Mouse (Mus musculus): ENCODE measurements at regions not wholly inside any gene's neighbourhood (a gene's known extent, or its start where the extent isn't known, plus 50 kb on each side); places are given as distances from the start of the nearest gene placed in this dataset.

DNA sequence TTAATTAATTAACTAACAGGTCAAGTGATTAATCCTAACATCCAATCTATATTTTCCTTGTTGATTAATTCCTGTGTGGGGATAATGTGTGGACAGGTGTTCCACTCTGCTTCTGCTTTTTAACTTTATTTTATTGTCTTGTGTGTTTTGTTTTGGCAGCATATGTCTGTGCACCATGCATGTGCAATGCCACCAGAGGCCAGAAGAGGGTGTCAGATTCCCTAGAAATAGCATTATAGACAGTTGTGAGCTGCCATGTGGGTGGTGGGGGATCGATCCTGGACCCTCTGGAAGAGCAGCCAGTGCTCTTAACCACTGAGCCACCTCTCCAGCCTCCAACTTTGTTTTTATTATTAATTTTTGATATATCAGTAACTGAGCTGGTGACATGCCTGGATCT lies 65.6 kb downstream of the En1 start:
- no peak for DNase-seq (ENCODE audit: low spot score in 2 of 2)

DNA sequence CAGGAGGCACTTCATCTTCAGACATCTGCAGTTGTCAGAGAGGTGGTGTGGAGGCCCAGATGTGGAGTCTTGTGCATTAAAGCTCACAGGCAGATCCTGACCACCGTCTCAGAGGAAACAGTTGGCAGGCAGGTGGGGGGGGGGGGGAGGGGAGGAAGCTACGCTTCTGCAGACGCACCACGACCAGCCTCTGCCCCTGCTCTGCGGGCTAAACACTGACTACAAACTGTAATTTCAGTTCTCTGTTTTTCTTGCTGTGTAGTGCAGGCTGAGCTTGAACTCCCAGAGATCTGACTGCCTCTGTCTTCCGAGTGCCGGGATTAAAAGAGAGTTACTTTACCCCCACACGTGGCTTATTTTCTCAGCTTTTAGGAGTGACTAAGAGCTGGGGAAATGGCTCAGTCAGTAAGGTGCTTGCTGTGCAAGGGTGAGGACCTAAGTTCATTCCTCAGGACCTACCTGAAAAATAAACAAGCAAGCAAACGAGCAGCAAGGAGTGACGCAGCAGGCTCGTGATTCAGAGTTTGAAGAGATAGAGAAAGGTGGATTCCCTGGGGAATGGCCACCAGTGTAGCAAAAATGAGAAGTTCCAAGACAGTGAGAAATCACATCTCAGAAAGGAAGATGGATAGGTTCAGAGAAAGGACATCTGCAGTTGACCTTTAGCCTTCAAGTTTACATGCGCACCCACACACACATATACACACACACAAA lies 81.5 kb downstream of the En1 start:
- DNase-seq (ENCODE audit: low spot score in 2 of 2), result no peak

DNA sequence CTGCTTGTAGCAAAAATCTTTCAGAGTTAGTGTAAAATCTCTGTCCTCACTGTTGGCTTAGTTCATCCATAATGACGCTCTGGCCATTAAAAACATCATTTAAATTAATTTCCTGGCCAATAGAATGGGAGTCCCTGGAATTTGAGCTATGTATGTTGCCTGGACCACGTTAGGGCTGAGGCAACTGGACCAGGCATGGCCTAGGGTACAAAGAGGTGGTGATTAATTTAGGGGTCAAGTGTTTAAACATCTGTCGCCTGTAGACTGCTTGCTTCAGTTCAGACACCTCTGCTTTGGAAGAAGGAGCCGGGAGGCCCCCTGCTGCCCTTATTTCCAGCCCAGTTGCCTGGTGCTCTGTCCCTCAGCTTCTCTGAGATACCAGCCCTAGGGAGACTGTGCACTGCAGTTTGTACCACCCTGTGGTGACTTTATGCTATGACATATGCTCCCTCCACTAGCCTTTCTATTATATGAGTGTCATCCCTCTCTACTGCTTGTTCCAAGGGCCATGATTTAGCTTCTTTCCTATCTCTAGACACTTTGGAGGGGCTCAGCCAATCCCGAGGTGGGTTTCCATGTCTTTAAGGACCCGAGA lies 83.5 kb downstream of the En1 start:
- no peak for DNase-seq (ENCODE audit: low spot score in 2 of 2)

DNA sequence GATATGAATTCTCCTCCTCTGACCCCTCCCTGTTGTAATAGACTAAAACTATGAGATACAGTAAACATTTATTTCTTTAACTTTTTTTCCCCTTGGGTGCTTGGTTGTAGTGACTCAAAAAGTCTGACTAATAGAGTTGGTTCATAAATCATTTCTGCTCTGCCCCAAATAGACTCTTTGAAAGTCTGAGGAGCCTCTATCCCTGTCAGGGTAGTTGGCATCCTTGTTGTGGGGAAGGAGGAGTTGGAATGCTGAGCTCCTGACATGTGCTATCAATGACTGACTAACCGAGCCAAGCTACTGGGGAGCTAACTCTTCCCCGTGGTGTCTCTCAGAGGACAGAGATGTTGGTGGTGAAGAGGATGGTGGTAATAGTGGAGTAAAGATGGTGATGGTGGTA lies 89.4 kb downstream of the En1 start:
- DNase-seq (ENCODE audit: low spot score in 2 of 2), result no peak

DNA sequence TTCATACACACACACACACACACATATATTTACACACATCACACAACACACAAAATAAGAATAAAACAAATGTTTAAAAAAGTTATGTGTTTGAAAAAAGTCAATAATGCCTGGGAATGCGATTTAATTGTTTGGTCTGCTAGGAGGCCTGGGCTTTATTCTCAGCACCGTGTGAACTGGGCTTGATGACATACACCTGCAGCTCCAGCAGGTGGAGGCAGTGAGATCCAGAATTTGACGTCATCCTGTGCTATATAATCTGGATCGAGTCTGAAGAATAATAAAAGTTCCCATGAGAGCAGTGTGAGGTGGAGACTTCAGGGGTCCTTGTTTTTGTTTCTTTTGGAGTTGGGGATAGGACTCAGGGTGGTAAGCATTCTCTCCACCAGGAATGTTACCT lies 96.0 kb downstream of the En1 start:
- no peak for DNase-seq (ENCODE audit: low spot score in 2 of 2)

DNA sequence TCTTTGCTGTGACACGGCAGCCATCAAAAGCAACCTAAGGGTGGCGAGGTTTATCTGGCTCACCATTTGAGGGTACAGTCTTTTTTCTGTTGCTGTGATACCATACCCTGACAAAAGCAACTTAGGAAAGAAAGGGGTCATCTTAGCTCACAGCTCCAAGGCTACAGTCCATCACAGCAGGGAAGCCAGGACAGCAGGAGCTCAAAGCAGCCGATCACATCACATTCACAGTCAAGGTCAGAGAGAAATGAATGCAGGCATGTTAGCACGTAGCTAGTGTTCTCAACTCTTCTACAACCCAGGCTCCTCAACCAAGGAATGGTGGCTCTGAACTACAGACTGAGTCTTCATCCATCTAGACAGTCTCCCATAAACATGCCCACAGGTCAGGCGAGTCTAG lies 102.0 kb downstream of the En1 start:
- no peak for DNase-seq (ENCODE audit: low spot score in 2 of 2)

DNA sequence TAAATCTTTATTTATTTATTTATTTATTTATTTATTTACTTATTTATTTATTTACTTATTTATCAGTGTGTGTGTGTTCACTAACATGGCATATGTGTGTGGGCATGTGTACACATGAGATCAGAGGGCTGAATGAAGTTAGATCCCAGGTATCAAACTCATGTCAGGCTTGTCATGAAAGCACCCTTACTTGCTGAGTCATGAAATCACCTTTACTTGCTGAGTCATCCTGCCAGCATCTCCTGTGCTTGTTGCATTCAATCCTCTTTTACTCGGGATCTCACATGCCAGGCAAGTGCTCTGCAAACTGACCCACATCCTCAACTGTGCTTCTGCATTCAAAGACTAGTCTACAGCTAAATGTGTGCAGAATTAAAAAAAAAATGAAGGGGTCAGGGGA lies 103.8 kb downstream of the En1 start:
- no peak for DNase-seq (ENCODE audit: low spot score in 2 of 2)

DNA sequence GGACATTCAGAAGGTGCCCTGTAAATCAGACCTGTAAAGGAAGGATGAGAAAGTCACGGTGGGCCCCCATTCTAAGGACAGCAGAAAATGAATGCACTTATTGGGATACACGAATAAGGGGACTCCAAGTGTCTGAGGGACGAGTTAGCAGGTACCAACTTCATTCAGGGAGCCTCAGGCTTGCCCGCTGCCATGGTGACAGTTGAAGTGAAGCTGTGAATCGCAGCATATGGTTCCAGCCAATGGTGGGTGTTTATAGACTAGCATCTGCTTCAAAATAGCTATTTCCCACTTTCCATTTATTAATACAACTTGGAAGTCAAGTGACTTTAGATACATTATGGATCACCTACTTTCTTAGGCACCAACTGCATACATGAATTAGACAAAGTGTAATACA lies 106.3 kb downstream of the En1 start:
- no peak for DNase-seq (ENCODE audit: low spot score in 2 of 2)

DNA sequence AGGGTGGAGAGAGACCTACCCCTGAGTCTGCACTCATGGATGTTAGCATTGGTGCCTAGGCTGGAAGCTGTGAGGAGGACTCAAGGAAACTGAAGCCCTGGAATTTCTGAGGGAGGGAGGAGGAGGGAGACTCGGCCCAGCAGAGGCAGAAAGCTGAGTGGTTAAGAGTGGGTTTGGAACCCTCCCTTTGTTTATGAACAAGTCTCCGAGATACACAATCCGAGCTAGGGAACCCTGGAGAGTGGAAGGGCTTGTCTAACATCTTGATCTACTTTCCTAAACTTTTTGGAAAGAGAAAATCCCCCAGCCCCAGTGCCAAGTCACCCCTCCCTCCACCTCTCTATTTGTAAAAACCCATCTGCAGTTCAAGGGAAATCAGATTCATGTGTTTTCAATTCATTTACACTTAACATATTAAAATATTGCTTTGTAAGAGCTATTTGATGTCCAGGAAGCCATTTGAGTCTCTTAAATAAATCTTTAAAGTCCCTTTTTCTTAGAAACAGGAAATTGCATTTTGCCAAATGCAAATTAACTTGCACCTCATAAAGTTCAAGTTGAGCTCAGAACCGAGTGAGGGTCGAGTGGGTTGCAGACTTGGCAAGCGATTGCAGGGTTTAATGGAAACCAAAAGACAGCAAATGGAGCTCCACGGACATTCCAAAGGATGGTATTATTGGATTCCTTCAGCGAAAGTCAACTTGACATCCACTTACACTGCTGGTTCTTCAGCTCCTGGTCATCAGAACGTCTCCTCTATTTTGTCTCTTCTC lies 113.1 kb downstream of the En1 start:
- no peak for DNase-seq (ENCODE audit: low spot score in 2 of 2)

DNA sequence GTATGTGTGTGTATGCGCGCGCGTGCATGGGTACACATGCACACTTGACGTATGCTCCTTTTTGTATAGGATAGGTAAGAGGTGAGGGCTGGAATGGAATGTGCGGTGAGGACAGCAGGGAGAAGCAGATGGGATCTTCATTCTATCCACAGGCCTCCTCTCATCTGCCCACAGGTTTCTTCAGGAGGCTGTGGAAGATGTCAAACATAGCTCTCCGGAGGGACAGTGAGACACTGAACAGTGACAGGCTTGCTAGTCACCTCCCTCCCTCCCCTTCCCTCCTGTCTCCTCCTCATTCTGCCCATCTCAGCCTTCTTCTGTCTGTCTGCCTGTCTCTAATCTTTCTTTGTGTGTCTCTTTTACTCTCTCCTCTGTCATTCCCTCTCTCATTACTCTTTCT lies 124.6 kb downstream of the En1 start:
- no peak for DNase-seq (ENCODE audit: low spot score in 2 of 2)

DNA sequence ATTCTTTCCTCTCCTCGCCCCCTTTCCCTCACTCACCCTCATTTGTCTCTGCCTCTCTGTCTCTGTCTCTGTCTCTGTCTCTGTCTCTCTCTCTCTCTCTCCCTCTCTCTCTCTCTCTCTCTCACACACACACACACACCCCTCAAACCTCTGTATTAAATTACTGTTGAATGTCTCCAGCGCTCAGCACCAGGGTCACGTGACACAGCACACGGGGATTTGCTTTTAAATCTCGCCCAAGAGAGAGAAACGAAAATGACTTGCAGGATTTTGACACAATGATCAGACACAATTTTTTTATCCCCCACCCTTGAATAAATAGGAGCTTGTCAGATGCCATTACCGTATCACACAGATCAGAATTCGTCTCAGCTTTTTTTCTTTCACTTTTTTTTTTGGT lies 125.2 kb downstream of the En1 start:
- no peak for DNase-seq (ENCODE audit: low spot score in 2 of 2)

DNA sequence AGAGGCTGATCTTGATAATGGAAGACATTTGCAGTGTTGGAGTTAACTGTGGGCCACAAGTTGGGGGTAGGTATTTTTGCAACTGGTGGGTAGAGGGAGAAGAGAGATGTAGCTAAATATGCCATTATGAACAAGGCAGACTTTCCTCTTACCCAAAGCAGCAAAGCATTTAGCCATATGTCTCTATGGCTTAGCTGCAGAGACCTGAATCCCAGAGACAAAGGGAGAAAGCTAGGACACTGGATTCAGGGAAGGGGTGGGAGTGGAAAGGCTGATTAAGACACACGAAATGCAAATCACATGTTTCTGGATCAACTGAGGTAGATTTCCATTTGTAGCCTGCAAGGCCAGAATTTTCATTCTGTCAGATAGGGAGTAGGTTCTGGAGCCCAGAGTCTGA lies 129.8 kb downstream of the En1 start:
- DNase-seq (ENCODE audit: low spot score in 2 of 2), result no peak

DNA sequence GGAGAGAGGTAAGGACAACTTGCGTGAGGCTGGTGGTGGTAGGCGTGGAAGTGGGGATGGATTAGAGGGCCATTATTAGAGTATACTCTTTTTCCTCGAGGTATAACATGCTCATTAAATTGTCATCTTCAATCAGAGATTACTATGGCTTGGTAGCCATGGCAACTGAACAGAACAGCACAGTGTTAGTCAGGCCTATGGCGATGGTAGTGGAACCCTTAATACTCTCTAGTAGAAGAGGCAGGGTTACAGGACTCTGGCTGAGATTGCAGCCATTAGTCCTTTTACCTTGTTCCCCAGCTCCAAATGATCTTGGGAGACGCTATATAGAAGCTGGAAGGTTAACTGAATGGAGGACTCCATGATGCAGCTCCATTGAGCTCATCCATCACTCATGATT lies 131.5 kb downstream of the En1 start:
- DNase-seq (ENCODE audit: low spot score in 2 of 2), result no peak

DNA sequence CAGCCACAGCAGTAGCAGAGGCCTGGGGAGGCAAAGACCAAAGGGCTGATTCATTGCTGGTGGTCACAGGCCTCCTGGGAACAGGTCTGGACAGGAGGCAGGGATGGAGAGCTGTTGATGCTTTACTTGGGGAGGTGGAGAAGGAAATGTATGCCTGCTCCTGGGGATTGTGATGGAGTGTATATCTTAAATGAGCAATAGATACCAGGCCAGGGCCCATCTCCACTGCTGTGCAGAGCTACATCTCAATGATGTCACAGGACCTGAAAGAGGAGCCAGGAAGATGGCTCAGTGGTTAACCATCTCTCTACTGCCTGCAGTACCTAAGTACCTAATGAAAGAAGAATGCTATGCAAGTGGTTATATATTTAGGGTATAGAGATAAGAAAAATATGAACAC lies 132.6 kb downstream of the En1 start:
- no peak for DNase-seq (ENCODE audit: low spot score in 2 of 2)

DNA sequence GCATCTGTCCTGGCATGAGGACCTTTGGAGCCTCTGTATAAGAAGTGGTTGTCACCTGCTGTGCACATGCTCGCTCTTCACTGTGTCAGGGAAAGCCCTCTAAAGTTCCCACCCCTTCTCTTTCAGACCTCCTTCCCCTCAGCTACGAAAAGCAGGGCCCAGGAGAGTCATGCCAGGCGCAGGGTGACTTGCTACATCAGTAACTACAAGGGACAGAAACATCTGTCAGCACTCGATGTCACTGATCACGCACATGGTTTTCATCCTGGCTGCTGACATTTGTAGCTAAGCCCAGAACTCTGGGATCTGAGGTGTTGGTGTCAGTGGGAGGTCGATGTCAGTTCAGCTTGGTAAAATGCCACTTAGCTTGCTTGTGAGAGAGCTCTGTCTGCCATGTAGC lies 137.3 kb downstream of the En1 start:
- no peak for DNase-seq (ENCODE audit: low spot score in 2 of 2)

DNA sequence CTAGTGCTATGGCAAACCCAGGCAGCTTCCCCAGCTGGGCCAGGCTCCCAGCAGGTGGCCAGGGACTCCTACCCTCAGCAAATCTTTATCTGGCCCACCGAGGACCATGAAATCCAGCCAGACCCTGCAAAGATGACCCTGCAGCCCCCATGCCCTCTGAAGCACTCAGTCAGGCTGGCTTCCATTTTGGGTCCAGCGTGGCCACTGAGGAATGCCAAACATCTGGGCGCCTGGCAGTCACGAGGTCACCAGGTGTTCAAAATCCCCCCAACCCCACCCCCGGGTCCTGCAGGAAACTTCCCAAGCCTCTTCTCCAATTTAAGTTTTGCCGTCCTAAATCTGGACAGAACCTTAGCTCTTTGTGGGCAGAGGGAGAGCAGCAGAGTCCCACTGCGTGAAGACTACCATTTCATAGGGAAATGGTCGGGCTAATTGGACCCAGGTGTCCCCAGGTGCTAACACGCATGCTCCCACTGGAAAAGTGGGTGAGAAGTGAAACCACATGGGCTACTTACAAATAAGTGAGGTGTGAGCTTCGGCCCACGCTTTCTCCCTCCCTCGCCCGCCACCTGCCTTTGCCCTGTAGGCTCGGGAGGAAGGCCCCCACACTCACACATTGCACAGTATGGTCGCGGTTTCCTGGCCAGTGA lies 139.0 kb downstream of the En1 start:
- DNase-seq (ENCODE audit: low spot score in 2 of 2), result no peak

DNA sequence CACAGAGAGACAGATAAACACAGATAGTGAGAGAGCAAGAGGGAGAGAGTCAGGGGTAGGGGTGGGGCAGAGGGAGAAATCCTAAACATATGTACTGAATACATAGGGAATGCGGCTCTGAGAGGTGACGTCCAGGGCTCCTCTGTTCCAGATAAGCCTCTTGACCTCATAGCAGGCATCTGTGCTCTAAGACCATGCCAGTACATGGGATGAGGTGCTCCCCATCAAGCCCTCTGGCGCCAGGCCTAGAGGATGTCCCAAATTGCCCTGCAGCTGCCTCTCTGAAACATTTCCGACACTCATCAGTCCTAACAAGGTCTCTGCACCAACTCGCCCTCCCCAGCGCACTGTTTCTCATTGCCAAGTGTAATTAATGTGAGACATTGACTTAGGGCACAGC lies 146.7 kb downstream of the En1 start:
- DNase-seq (ENCODE audit: low spot score in 2 of 2), result no peak

DNA sequence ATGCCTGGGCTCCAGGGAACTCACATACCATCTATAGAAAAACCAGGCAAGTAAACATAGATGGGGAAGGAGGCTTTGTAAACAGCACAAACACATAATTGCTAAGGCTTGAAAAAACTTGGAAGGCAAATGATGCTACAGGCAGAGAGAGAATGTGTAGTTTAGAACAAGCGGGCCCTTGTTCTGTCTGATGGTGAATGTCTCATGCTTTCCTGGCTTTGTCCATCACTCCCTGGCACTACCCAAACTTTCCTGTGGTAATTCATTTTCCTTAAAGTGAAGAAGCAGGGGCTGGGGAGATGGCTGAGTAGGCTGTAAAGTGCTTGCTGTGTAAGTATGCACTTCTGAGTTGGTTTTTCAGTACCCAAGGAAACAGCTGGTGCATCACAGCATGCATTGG lies 151.2 kb downstream of the En1 start:
- DNase-seq (ENCODE audit: low spot score in 2 of 2), result no peak

DNA sequence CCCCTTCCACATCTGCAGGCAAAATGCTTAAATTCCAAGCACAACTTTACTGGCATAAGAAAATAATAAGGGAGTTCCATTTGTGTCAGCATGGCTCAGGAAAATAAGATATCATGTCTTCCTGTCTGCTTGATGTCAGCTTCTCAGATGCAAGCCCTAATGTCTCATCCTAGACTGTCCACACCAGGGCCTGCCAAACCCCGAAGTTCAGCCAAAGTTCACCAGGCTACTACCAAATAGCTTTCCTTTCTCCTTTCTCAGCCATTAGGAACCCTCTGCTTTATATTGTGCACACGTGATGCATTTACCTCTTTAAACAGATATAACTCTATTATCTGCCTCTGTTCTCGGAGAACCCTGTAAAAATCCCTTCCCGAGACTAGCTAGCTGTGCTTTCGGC lies 152.1 kb downstream of the En1 start:
- no peak for DNase-seq (ENCODE audit: low spot score in 2 of 2)

DNA sequence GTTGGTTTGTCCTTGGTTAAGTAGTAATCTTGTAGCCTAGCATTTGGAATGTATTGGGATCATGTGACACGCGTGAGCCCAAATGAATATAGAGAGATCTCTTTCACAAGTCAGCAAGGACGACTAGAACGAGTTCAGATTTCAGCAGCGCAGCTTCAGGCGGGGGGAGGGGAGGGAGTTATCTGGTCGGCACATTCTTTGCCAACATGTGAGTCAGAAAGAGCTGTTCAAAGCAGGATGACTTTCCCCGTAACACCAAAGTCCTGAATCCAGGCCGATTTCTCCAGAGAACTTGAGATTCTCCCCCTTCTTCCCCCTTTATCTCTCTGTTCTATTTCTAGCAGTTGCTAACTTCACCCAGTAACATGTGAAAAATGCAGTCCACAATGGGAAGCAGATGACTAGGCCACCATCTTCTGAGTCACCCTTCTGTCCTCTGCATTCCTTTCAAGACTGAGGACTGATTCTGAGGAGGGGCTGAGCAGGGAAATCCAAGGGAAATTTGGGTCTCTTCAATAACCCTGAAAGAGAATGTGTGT lies 155.1 kb downstream of the En1 start:
- DNase-seq (ENCODE audit: low spot score in 2 of 2), result no peak

DNA sequence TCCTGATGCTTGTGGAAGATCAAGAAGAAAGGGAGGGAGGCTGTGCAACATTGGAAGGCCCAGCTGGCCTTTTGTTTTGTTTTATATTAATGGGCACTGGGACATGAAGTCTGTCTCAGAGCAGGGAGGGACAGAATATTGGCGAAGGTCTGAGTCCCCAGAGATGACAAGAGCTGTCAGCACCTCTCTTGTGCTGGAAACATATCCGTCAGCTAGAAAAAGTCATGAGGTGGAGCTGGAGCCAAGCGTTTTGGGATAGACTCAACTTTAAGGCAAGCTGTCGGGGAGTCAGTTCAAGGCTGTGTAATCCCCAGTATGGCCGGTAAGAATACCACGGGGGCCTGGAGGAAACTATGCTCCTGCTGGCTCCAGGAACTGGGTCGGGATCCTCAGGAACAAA lies 156.0 kb downstream of the En1 start:
- DNase-seq (ENCODE audit: low spot score in 2 of 2), result no peak

DNA sequence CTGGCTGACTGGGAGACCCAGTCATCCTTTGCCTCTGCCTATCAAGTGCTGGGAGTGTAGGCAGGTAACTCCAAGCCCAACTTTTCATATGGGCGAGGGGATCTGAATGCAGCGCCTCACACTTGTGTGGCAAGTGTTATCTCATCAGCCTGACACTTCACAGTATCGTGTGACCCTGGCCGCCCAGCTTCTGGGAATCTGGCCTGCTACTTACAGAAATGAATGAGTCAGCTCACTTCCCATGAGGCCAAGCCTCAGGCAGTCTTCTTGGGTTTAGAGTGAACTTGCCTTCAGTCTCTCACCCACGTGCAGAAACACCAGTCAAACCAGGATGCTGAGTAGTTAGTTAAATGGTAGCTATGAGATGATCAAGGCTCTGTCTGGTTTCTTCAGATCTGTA lies 156.5 kb downstream of the En1 start:
- no peak for DNase-seq (ENCODE audit: low spot score in 2 of 2)

DNA sequence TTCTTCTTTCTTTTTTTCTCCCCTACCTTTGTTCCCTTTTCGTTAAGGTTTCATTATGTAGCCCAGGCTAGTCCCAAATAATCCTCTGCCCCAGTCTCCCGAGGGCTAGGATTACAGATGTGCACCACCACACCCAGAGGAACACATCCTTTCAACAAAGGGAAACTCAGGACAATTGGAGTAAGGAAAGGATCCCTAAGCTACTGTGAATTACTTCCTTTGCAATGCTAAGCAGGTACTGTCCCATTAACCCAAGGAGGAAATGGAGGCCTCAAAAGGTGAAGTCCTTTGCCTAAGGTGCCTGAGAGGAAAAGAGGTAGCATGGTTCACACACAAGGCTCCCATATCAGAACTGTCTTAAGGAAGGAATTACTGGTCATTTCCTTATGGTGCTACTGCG lies 157.2 kb downstream of the En1 start:
- no peak for DNase-seq (ENCODE audit: low spot score in 2 of 2)
